Mouse (Mus musculus) neural tube, embryonic 15.5 days (tissue): ENCODE results near the gene Rasgrp1. TPM values are rescaled to one million over a fixed set of nuclear protein-coding genes. Genes with fewer than 3 reads are reported as not detected.

Experiments used
- ATAC-seq: fragments of 200-750 bp; cut with Nextera tagmentation; 2 replicates; pipeline ENCODE4 v1.8.0; 2017; ENCODE audit warnings: mild to moderate bottlenecking, moderate TSS enrichment, moderate library complexity; ENCODE audit not compliant: low FRiP score
- H3K27ac ChIP-seq: fragments of 300-500 bp; sonication (generic); replicated peaks from 2 replicates; pipeline ENCODE4 v1.5.1; 2015; ENCODE audit warnings: mild to moderate bottlenecking, inconsistent platforms
- H3K27me3 ChIP-seq: fragments of 300-500 bp; sonication (generic); replicated peaks from 2 replicates; pipeline ENCODE4 v1.6.1; 2015; ENCODE audit warnings: inconsistent platforms
- H3K36me3 ChIP-seq: fragments of 300-500 bp; sonication (generic); 2 replicates; pipeline ENCODE4 v1.6.1; 2015; ENCODE audit warnings: inconsistent platforms
- H3K4me1 ChIP-seq: fragments of 300-500 bp; sonication (generic); 2 replicates; pipeline ENCODE4 v1.6.1; 2015; ENCODE audit warnings: inconsistent platforms
- H3K4me2 ChIP-seq: fragments of 300-500 bp; sonication (generic); 2 replicates; pipeline ENCODE4 v1.6.1; 2015; ENCODE audit warnings: inconsistent platforms, mild to moderate bottlenecking, moderate library complexity
- H3K4me3 ChIP-seq: fragments of 300-500 bp; sonication (generic); replicated peaks from 2 replicates; pipeline ENCODE4 v1.5.1; 2015; ENCODE audit warnings: mild to moderate bottlenecking, inconsistent platforms
- H3K9ac ChIP-seq: fragments of 300-500 bp; sonication (generic); replicated peaks from 2 replicates; pipeline ENCODE4 v1.6.1; 2015; ENCODE audit warnings: mild to moderate bottlenecking, inconsistent platforms
- H3K9me3 ChIP-seq: fragments of 300-500 bp; sonication (generic); replicated peaks from 2 replicates; pipeline ENCODE4 v1.6.1; 2016; ENCODE audit warnings: inconsistent platforms
- WGBS: fragments of 180-500 bp; shearing (Covaris S2); methylation state at CpG from one replicate; pipeline ENCODE4 v1.1.7; 2015; ENCODE audit warnings: mixed read lengths; 5-methylcytosine and 5-hydroxymethylcytosine counted together
- polyA plus RNA-seq: library from polyadenylated mRNA; unstranded; fragments of >200 nt; fragmentation: Nextera tagmentation; extraction: Ambion mirVana; gene quantifications from 2 replicates; pipeline ENCODE4 v1.2.1, GENCODE M21; 2015

Gene Rasgrp1
- polyA plus RNA-seq: 3.2 and 5.1 TPM in 2 replicates

DNA sequence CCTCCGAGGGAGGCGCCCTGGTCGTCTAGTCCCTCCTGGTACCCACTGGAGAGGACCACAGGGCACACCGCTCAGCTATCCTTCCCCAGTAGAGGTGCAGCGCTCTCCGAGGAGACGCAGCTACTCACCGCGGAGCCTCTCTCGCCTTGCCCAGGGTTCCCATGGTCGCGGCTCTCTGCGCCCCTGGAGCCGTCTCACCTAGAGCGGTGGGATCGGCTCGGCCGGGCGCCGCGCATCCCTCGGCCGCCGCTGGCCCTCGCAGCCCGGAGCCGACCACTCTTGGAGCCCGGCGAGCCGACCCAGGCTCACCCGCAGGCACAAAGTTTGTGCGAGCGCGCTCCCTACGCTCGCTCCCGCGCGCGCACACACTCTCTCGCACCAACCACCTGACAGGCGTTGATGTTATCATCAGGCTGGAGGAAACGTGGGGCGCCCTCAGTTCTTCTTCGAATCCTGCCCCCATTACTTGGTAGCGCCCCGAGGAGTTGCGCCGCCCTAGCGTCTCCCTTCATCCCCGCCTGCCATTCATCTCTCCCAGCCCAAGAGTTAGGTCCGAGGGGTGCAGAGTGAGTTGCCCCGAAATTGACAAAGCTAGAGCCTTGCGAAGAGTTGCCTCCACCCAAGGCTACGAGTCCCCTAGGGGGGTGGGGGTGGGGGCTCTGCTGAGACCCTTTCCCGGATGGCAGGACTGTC is at the start of gene Rasgrp1:
Gene Rasgrp1, minus strand, starts transcription at position 455 of the 693 bp plus-strand sequence.
- Histone ChIP-seq H3K9ac (peak within 1 kb of the TSS; percentile 49), H3K9me3 (no peaks in the 10 kb centered on the region), H3K4me3 (peak within 1 kb of the TSS; percentile 56), H3K27ac (no peak within 1 kb of the TSS), H3K27me3 (peaks cover 31% of the 10 kb centered on the region), H3K36me3 (no peaks in the 10 kb centered on the region), H3K4me1 (peaks cover 16% of the 10 kb centered on the region), H3K4me2 (peak within 1 kb of the TSS; percentile 98)
- ATAC-seq: peak; percentile 76
- WGBS: 2% methylated on average over 53 of the region's 56 CpGs

GRCm38 (mm10) chr2:117389925-117390892 is 47.4 kb upstream of the Rasgrp1 start:
- no peaks in the 10 kb centered on the region for H3K9me3 ChIP-seq
- no peaks in the 10 kb centered on the region for H3K36me3 ChIP-seq
- no peak overlapping the region for H3K4me2 ChIP-seq
- WGBS: 67% methylated on average over 17 of the region's 17 CpGs
- peak; percentile 53; the same call in 1 of the 2 replicates for ATAC-seq
- H3K27me3 ChIP-seq: no peaks in the 10 kb centered on the region
- no peak overlapping the region for H3K9ac ChIP-seq
- H3K27ac ChIP-seq: no peak overlapping the region
- no peak overlapping the region for H3K4me3 ChIP-seq
- H3K4me1 ChIP-seq: peaks cover 12% of the 10 kb centered on the region

- WGBS: 70% methylated on average over 3 of the region's 3 CpGs
- Histone ChIP-seq H3K36me3 (no peaks in the 10 kb centered on the region), H3K9me3 (no peaks in the 10 kb centered on the region), H3K4me2 (no peak overlapping the region), H3K27ac (no peak overlapping the region), H3K27me3 (no peaks in the 10 kb centered on the region), H3K4me1 (peaks cover 12% of the 10 kb centered on the region), H3K4me3 (no peak overlapping the region), H3K9ac (no peak overlapping the region)
- ATAC-seq: 0 out of 2 replicates have a peak, but pooled peaks have one; percentile 21
Observed at GRCm38 (mm10) chr2:117389460-117389859, 46.7 kb upstream of the Rasgrp1 start.

DNA sequence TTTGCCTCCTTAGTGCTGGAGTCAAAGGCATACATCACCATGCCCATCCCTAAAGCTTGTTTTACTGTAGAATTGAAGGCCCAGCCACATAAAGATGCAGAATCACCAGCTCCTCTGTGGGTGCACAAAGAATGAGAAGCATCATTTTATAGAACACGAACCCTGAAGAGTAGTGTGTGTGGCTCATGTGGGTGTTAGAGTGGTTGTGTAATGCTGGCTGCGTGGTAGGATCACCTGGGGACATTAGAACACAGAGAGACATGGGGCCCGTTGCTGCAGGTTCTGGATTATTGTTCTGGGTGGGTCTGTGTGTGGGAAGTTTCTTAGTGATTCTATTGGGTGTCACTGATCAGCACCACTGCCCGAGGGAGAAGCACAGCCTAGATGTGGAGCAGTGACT is 45.3 kb upstream of the Rasgrp1 start:
- Histone ChIP-seq H3K4me1 (peaks cover 12% of the 10 kb centered on the region), H3K4me3 (no peak overlapping the region), H3K27ac (no peak overlapping the region), H3K27me3 (no peaks in the 10 kb centered on the region), H3K9ac (no peak overlapping the region), H3K4me2 (no peak overlapping the region), H3K36me3 (no peaks in the 10 kb centered on the region), H3K9me3 (no peaks in the 10 kb centered on the region)
- 95% methylated on average over 4 of the region's 4 CpGs for WGBS
- no peak for ATAC-seq

DNA sequence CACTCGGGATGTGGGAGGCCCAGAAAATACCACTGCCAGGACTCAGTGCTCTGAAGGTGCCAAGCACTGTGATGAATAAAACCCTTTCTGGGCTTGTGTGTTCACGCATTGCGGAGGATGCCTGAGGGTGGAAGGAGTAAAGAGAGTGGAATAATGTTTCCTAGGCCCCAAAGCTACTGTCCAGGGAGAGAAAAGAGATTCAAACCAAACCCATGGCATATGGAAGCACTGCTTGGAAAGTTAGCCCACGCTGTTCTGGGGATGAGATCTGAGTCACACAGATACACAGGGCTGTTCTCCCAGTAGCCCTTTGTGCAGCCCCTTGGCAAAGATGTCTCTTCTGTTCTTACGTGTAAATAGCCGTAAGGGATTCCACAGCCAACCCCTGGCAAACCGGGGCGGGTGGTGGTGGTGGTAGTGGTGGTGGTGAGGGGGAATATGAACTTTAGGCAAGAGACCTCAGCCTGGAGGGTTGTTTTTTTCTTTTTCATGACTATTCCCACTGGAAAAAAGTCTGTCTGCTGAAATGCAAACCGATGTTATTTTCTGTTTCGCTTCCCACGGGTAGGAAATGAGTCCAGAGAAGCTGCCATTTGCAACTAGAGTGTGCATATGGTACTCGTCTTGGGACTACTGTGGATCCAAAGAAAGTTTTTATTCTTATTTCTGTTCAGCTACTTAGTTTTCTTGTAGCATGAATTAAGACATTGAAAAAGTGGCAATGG is 44.3 kb upstream of the Rasgrp1 start:
- ATAC-seq: no peak
- no peak overlapping the region for H3K4me2 ChIP-seq
- peaks cover 12% of the 10 kb centered on the region for H3K4me1 ChIP-seq
- no peaks in the 10 kb centered on the region for H3K27me3 ChIP-seq
- no peak overlapping the region for H3K4me3 ChIP-seq
- no peak overlapping the region for H3K27ac ChIP-seq
- no peaks in the 10 kb centered on the region for H3K9me3 ChIP-seq
- no peak overlapping the region for H3K9ac ChIP-seq
- H3K36me3 ChIP-seq: no peaks in the 10 kb centered on the region
- 83% methylated on average over 12 of the region's 12 CpGs for WGBS

GRCm38 (mm10) chr2:117386036-117386590 is 43.3 kb upstream of the Rasgrp1 start:
- Histone ChIP-seq H3K4me1 (peaks cover 12% of the 10 kb centered on the region), H3K27me3 (no peaks in the 10 kb centered on the region), H3K36me3 (no peaks in the 10 kb centered on the region), H3K4me3 (no peak overlapping the region), H3K9ac (no peak overlapping the region), H3K9me3 (no peaks in the 10 kb centered on the region), H3K4me2 (no peak overlapping the region), H3K27ac (no peak overlapping the region)
- no peak for ATAC-seq
- 83% methylated on average over 7 of the region's 7 CpGs for WGBS

GRCm38 (mm10) chr2:117381314-117381713 is 38.5 kb upstream of the Rasgrp1 start:
- no peak for ATAC-seq
- 63% methylated on average over 3 of the region's 3 CpGs for WGBS
- Histone ChIP-seq H3K9me3 (no peaks in the 10 kb centered on the region), H3K27ac (no peak overlapping the region), H3K4me3 (no peak overlapping the region), H3K4me1 (no peaks in the 10 kb centered on the region), H3K27me3 (no peaks in the 10 kb centered on the region), H3K9ac (no peak overlapping the region), H3K4me2 (no peak overlapping the region), H3K36me3 (no peaks in the 10 kb centered on the region)

DNA sequence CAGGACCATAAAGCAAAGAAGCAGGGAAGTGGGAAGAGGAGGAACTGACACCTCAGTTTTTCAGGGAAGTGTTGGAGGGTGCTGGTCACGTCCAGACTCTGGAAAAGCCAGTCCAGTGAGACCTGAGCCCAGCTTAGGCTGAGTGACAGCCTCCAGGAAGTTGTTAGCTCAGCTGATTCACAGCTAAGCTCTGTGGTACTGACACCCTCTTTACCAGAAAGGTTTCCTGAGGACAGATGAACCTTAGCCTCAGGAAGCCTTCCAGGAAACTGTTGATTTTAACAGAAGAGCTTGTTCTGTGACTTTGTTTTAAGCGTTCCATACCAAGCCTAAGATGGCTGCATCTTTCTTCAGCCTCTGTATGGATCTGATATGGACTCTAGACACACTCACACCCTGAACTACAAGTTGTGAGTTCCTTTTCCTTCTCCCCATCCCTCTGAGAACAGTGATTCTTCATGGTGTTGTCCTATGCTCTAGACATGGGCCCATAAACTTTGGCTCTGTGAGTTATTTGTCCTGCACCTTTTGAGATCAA is 31.6 kb upstream of the Rasgrp1 start:
- Histone ChIP-seq H3K9me3 (no peaks in the 10 kb centered on the region), H3K9ac (no peak overlapping the region), H3K4me1 (no peaks in the 10 kb centered on the region), H3K27me3 (no peaks in the 10 kb centered on the region), H3K4me3 (no peak overlapping the region), H3K27ac (no peak overlapping the region), H3K36me3 (no peaks in the 10 kb centered on the region), H3K4me2 (no peak overlapping the region)
- no peak for ATAC-seq
- 79% methylated on average over 2 of the region's 2 CpGs for WGBS

- ATAC-seq: no peak
- Histone ChIP-seq H3K4me1 (no peaks in the 10 kb centered on the region), H3K27me3 (no peaks in the 10 kb centered on the region), H3K4me3 (no peak overlapping the region), H3K9me3 (no peaks in the 10 kb centered on the region), H3K4me2 (no peak overlapping the region), H3K9ac (no peak overlapping the region), H3K36me3 (no peaks in the 10 kb centered on the region), H3K27ac (no peak overlapping the region)
- WGBS: 98% methylated on average over 1 of the region's 1 CpGs
Observed at GRCm38 (mm10) chr2:117371706-117372105, 28.9 kb upstream of the Rasgrp1 start.

GRCm38 (mm10) chr2:117366478-117366877 is 23.7 kb upstream of the Rasgrp1 start:
- Histone ChIP-seq H3K36me3 (no peaks in the 10 kb centered on the region), H3K4me2 (no peak overlapping the region), H3K27ac (no peak overlapping the region), H3K4me1 (no peaks in the 10 kb centered on the region), H3K27me3 (no peaks in the 10 kb centered on the region), H3K4me3 (no peak overlapping the region), H3K9ac (no peak overlapping the region), H3K9me3 (no peaks in the 10 kb centered on the region)
- 57% methylated on average over 3 of the region's 3 CpGs for whole genome bisulfite sequencing
- ATAC-seq: no peak

GRCm38 (mm10) chr2:117364056-117364455 is 21.3 kb upstream of the Rasgrp1 start:
- H3K9ac ChIP-seq: no peak overlapping the region
- no peak overlapping the region for H3K4me2 ChIP-seq
- ATAC-seq: no peak
- H3K27ac ChIP-seq: no peak overlapping the region
- H3K27me3 ChIP-seq: no peaks in the 10 kb centered on the region
- 77% methylated on average over 2 of the region's 2 CpGs for WGBS
- no peaks in the 10 kb centered on the region for H3K4me1 ChIP-seq
- no peaks in the 10 kb centered on the region for H3K36me3 ChIP-seq
- no peak overlapping the region for H3K4me3 ChIP-seq
- H3K9me3 ChIP-seq: no peaks in the 10 kb centered on the region
